Mouse (Mus musculus): Measurements from ENCODE around the gene Adh5.
"Not testable (repeated sequence)": the region's sequence is repeated elsewhere in the genome, so short reads cannot be mapped to it uniquely, and the experiment has no call there.

The Adh5 gene

GRCm38 (mm10) chr3:138461832-138462231 is 18.9 kb downstream of the Adh5 start:
- DNase-seq = no peak

DNA sequence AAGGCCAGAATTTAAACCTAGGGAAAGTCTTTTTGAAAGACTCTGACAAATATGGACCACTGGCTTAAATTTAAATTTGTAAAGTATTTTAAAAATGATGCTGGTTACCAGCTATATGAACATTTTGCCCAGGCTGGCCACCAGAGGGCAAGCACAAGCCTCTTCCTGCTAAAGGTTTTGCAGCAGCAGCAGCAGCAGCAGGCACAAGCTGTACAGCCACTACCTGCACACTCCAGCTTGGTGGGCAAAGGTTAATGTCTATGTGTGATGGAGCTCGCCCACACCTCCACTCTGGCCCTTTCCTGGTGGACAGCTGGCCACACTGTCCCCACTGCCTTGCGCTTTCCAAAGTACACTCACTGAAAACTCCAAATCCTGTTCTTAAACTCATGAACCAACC is 20.2 kb downstream of the Adh5 start:
- DNase-seq = peak; percentile 23 to 42

DNA sequence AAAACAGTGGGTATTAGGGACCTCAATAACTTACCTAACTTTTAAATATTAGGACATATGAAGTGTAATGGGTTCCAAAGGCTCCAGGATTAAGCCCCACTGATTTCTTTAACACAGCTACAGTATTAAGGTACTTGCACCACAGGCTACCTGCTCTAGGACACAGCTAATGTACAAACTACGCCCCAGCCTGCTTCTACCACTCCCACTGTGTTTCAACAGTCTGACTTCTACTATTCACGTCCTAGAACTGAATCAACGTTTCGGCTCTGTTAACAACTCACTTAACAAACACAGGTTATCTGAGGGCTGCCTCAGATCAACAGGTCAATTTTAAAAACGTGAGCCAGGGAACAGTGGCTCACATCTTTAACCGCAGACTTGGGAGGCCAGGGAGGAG is 20.9 kb downstream of the Adh5 start:
- DNase-seq = no peak

DNA sequence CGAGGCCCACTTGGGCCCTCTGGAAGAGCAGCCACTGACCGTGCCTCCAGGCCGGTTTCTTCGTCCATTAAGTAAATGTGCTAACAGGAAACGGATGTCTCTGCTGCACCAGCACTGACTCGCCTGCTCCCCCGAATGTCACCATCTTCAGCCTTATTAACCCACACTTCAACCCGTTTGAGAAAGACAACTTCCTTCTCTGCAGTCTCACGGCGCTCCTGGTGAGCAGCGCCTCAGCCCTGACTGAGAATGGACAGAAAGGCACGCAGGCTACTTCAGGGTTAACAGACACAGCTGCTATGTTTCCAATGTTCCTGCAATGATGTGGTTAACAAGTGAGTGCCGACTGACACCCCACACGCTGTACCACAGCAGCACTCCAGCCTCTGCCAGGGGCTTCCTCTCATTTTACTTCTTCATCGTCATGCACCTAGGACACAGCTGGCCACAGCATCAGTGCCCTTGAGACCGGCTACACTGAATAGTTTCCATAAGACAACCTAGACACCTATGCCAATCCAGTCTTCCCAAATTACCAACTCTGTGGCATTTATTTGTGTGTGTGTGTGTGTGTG is 21.8 kb downstream of the Adh5 start:
- DNase-seq = no peak

- not testable (repeated sequence) for DNase-seq
Measured at GRCm38 (mm10) chr3:138466656-138467055, 23.8 kb downstream of the Adh5 start.

- no peak for DNase-seq
Measured at GRCm38 (mm10) chr3:138471066-138471465, 28.2 kb downstream of the Adh5 start.

DNA sequence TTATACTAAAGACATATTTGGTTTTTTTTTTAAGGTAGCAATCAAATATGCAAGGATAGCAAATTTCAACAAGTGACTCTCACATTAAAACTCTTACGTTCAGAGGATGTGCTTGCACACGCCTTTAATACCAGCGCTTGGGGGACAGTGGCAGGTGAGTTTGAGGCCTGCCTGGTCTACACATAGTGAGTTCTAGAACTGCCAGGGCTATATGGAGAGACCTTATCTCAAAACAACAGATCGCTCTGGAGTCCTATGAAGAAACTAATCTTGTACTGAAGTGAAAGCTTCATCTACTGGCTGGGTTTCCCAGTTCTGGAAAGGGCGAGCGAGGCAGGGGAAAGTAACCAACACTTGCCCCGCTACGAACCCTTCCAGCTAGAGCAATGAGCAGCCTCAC is 36.6 kb downstream of the Adh5 start:
- no peak for DNase-seq

- no peak for DNase-seq
Measured at GRCm38 (mm10) chr3:138481526-138482284, 38.8 kb downstream of the Adh5 start.

DNA sequence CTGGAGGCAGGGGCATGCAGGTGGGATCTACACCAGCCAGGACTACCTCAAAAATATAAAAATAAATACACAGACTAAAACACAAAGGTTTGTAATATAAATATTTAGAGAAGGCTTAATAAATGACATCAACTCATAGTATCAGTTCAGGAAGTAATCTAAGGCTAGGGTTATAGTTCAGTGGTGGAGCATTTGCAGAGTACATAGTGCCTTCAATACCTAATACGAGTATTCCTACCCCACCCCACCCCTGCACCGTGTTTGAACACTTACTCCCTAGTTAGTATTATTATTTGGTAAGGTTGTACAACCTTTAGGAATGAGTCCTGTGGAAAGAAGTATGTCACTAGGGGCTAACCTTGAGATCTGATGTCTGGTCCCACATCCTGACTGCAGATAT is 40.3 kb downstream of the Adh5 start:
- DNase-seq = no peak

DNA sequence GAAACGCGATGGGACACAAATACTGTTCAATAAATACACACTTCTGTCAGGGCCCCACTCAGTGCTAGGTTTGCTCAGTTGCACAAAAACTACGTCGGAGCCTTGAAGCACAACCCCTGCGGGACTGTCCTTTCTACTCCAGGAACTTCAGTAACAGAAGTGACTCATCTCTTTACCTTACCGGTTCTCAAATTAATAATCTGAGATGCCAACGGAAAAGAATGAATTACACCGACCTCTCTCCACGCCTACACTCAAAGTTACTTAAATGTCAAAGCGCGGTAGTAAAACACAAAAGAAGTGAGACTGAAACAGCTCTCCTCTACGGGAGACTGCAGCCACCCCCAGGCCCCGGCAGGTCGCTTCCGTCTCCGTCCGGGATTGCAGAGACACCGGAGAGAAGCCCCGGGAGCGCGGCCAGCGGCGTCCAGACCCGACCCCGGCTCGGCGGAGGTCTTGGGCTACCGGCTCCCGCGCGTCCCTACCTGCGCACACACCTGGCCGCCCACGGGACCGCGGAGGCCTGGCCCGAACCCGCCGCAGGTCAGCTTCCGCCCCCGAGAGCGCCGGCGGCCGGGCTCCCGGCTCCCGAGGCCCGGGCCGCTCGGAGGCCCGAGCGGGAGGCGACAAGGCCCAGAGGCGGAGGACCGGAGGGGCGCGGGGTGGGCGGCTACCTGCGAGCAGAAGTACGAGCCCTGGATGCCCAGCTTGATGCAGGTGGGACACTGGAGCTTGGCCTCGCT is 45.9 kb downstream of the Adh5 start:
- DNase-seq = peak in 1 of 2 experiments; percentile 24

DNA sequence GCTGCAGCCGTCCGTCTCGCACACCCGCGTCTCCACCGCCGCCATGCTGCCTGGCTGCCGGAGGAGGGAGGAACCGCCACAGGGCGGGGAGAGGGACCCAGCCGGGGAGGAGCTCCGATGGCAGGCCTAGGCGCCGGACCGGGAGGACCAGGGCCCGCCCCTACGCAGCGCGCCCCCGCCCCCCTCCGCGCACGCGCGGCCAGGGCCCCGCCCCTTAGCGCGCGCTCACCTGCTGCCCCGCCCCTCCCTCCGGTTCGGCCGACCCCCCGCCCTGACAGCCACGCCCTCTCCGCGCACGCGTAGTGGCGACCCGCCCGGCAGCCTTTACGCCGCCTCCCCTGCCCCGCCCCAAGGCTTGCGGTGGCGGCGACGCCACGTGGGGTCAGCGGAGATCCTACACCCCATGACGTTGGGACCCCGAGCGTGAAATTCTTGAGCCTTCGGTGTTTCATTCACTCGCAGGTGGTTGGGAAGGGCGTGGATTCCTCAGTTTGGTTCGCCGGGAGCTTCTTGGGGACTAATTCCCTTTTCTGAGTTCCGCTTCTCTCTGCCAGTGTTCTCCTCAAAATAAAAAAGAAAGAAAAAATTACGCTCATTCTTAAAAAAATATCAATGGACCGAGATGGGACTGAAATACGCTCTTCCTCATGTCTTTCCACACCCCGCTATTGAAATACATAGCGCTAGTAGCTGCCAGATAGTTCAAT is 46.6 kb downstream of the Adh5 start, which contains the start of gene Metap1:
Gene Metap1, minus strand, starts transcription at position 189 of the 707 bp plus-strand sequence.
- DNase-seq = peak; percentile 93

- DNase-seq = no peak
Measured at GRCm38 (mm10) chr3:138490034-138490337, 47.1 kb downstream of the Adh5 start.

GRCm38 (mm10) chr3:138493668-138494067 is 50.8 kb downstream of the Adh5 start:
- DNase-seq = no peak

GRCm38 (mm10) chr3:138494565-138494964 is 51.7 kb downstream of the Adh5 start:
- no peak for DNase-seq

DNA sequence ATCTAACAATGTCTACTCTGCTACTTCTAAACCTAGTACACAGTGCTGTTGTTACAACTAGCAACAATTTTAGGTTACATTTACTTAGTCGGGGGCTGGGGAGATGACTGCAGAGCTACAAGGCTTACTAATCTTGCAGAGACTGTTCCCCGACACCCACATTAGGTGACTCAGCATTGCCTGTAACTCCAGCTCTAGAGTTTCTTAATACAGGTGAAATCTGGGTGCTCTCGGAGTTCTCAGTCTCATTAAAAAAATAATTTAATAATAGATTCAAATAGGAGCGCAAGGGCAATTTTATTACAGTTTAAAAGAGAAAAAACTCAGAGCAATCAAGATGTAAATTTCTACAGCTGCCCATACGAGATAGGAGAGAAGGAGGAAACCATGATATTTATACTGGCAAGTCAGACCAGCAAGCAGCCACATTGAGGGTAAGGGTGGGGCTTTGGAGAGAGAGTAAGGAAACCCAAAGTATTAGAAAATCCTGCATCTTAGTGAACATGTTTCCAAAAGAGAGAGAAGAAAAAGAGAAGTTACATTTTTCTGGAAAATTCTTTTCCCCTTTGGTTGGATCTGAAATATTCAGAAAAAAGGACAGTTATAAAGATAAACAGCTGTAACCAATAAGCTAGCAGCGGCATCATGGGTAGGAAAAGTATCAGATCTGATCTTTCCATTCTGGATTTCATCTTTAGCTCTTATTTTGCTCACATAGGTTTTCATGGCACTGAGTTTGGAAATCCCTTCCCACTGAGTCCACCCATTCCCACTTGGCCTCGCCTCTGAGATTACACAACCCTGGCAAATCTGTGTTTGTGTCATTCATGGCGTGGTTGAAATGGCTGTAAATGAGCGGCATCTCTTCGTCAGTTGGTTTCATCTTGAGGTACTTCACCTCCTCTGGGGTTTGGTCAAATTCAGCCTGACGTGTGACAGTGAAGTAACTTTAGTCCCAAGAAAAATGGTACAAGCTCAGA is 52.6 kb downstream of the Adh5 start:
- no peak for DNase-seq

DNA sequence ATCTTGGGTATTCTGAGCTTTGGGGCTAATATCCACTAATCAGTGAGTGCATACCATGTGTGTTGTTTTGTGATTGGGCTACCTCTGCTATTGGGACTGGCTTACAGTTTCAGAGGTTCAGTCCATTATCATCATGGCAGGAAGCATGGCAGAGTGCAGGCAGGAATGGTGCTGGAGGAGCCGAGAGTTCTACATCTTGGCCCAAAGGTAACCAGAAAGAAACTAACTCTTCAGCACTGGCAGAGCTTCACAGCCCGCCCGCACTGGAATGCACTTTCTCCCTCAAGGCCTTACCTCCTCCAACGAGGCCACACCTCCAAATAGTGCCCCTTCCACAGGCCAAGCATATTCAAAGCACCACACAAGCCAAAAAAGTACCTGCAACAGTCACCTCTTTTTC is 55.8 kb downstream of the Adh5 start:
- no peak for DNase-seq

- no peak for DNase-seq
Measured at GRCm38 (mm10) chr3:138499854-138500740, 57.2 kb downstream of the Adh5 start.

GRCm38 (mm10) chr3:138503754-138504153 is 60.9 kb downstream of the Adh5 start:
- DNase-seq = no peak
